Mouse (Mus musculus): ENCODE measurements around the gene Ptpn22.
"Not testable (repeated sequence)": the region's sequence is repeated elsewhere in the genome, so short reads cannot be mapped to it uniquely, and the experiment has no call there.

DNA sequence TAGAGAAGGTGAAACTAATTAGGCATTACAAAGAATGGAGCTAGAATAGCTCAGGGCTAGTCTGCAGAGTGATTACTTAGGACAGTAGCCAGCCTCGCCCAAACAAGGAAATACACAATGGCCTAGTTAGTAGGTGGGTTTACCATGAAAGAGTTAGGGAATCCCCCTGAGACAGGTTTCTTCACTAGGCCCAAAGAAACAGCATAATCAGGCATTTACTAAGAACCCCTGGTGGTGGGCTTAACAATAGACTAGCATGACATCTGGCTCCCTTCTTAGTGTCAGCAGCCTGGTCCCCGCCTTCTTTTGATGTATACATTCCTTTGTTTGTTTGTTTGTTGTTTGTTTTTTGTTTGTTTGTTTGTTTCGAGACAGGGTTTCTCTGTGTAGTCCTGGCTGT is 19.4 kb upstream of the Ptpn22 start:
- TF ChIP-seq CTCF, EP300 (IDR thresholded peaks at IDR 0.05; ENCODE audit: low read depth): not testable (repeated sequence)
